Mouse (Mus musculus): ENCODE results near the gene Slc4a8.
"Not testable (repeated sequence)": the region's sequence is repeated elsewhere in the genome, so short reads cannot be mapped to it uniquely, and the experiment has no call there.

The Slc4a8 gene

DNA sequence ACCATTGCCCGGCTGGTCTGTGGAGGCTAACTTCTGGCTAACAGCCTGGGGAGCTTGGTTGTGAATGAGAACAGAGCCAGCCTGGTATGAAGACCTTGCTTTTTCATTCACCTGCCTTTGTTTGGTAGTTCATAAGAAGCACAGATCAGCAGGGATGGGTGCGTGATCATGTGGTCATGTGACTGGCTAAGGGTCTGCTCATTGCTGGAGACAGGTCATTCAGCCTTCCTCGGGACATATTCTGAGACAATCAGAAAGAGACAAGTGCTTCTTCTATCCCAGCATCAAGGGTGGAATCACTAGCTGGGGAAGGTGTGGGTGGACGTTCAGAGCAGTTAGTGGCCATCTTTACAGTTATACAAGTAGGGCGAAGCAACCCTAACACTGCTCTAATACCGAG is 22.1 kb upstream of the Slc4a8 start:
- DNase-seq (ENCODE audit: low read depth in 1 of 2, low spot score in 2 of 2), result no peak

DNA sequence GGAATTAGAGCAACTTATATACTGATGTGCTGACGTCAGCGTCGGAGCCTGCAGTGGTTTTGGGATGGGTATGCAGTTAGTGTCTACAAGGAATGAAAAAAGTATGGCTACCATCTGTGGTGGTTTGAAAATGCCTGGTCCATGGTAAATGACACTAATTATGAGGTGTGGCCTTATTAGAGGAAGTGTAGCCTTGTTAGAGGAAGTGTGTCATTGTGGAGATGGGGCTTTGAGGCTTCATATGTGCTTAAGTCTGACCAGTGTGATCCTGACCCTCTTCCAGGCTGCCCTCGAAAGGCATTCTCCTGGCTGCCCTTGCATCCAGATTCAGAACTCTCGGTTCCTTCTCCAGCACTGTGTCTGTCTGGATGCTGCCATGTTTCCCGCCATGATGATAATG is 18.3 kb upstream of the Slc4a8 start:
- no peak for DNase-seq (ENCODE audit: low read depth in 1 of 2, low spot score in 2 of 2)

DNA sequence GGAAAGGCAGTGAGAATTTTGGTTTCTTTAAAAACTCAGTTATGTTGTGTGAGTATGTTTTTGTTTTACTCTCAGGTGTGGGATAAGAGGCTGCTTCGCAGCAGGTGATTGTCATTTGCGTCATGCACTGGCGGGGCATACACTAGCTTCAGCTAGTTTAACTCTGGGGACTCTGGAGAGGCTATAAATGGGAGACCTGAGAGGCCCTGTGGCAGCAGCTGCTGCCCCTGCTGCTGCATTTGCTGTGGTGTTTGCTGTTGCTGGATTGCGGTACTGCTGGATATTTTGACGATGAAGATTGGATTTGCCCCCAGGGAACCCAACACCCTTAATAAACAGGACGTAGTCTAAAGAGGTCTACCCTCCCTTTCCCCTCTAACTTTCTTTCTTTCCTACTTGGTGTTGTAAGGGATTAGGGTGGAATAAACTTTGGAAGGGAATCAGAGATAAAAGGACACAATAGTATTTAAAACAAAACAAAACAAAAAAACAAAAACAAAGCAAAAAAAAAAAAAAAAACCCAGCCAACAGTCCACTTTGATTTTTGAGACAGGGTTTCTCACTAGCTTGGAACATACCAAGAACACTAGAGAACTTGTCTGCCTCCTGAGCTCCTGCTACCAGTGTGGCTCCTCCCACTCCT is 14.9 kb upstream of the Slc4a8 start:
- no peak for DNase-seq (ENCODE audit: low read depth in 1 of 2, low spot score in 2 of 2)

DNA sequence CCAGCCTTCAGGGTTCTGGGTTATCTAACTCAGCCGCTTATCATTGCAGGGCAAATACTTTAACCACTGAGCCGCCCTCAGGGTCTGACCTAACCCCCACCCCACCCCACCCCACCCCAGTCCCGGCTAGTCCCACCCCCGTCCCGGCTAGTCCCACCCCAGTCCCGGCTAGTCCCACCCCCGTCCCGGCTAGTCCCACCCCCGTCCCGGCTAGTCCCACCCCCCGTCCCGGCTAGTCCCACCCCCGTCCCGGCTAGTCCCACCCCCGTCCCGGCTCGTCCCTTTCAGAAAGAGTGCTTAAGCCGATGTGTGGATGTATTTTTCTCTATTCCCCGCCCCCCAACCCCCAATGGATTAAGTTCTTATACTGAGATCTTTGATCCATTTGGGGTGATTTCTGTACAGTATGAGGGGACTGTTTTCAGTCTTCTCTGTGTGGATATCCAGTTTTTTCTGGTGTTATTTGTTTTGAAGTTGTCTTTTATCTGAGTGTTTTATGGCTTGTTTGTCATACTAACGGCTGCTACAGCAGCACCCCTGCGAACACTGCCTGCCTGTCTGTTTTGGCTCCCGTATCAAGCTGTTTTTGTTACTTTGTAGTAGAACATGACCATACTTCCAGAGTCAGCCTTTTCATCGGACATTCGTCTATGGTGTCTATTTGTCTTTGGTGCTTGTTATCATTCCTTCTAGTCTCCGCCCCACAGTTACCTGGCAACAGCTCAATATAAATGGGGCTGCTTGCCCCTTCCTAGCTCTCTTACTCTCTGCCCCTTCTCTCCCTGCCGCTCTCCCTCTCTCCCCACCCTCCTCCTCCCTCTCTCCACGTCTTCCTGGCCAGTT is 14.2 kb upstream of the Slc4a8 start:
- no peak for DNase-seq (ENCODE audit: low read depth in 1 of 2, low spot score in 2 of 2)

DNA sequence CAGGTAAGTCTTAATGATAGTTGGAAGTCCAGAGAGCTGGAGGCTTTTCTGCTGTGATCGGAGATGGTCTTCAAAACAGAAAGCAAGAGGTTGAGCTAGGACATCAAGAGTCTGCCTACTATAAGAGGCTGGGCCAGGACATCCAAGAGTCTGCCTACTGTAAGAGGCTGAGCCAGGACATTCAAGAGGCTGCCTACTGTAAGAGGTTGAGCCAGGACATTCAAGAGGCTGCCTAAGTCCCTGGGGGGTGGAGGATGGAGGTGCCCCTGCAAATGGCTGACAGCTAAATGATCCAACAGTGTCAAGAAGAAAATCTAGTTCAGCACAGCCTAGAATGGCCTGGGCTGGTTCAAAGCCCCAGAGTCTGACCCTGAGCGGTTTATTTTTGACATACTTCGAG is 13.0 kb upstream of the Slc4a8 start:
- no peak for DNase-seq (ENCODE audit: low read depth in 1 of 2, low spot score in 2 of 2)

DNA sequence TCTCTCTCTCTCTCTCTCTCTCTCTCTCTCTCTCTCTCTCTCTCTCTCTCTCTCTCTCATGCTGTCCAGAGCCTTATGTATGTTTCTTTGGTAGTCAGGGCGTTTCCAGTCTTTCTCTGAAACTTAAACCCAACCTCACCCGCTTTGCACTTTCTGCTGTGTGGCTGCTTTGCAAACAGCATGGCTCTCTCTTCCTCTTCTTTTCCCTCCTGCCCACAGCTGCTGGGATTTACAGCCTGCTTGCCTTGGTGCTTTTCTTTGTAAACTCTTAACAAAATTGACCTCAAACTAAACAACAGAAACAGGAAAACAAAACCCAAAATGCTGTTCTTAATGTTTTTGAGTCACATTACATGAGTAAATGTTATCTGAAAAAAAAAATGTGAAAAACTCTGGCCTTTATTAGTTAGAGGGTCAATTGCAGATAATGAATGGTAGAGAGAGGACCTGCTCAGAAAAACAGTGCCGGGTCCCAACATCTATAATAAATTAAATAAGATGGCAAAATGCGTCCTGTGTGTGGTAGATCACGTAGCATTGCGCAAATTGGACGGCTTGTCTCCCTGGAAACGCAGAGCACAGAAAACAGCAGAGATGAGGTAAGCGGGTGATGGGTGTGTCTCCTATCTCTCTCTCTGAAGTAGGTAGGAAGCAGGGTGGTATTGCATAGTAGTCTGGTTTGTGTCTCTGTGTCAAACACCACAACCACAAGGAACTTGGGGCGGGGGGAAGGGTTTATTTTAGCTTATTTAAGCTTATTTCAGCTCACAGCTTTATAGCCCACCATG is 11.6 kb upstream of the Slc4a8 start:
- DNase-seq (ENCODE audit: low read depth in 1 of 2, low spot score in 2 of 2), result peak; percentile 48 to 80

DNA sequence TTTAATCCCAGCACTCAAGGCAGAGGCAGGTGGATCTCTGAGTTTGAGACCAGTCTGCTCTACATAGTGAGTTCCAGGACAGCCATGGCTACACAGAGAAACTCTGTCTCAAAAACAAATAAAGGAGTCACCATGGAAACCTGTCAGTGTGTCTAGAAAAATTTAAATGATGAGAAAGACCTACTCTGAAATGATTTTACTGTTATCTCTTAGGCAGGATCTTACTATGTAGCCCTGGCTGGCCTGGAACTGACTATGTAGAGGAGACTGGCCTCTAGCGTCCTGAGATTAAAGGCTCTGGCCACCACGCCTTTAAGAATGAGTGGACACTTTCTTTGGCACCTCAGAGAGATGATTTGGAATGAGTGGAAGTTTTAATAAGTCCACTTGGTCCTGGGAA is 9.1 kb upstream of the Slc4a8 start:
- DNase-seq (ENCODE audit: low read depth in 1 of 2, low spot score in 2 of 2), result no peak

DNA sequence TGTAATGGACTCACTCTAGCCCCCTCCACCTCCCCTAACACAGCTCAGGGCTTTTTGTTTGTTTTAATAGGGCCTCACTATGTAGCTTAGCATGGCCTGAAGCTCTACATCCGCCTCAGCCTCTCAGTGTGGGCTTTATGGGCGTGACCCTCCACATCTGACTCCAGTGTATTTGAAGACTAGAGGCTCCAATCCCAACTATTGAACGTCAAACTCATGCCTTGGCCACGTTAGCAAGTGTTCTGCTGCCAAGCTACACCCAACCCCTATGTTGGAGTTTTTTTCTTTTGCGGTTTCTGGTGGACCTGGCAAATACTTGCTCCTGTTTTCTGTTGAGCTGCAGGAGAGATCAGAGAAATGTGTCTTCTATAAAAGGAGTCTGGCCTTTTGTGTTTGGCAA is 8.5 kb upstream of the Slc4a8 start:
- DNase-seq (ENCODE audit: low read depth in 1 of 2, low spot score in 2 of 2), result no peak

DNA sequence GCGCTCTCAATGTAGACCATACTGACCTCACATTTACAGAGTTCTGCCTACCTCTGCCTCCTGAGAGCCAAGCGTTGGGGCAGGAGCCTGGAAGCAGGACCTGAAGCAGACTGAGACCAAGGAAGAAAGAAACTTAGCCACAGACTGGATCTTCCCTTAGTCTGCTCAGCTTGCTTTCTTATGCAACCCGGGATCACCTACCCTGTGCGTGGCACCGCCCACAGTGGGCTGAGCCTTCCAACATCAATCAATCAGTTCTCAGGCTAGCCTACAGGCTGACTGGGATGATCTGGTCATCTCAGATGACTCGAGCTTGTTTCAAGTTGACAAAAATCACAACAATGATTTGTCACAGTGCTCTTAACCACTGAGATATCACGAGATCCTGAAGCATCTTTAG is 7.5 kb upstream of the Slc4a8 start:
- no peak for DNase-seq (ENCODE audit: low read depth in 1 of 2, low spot score in 2 of 2)

DNA sequence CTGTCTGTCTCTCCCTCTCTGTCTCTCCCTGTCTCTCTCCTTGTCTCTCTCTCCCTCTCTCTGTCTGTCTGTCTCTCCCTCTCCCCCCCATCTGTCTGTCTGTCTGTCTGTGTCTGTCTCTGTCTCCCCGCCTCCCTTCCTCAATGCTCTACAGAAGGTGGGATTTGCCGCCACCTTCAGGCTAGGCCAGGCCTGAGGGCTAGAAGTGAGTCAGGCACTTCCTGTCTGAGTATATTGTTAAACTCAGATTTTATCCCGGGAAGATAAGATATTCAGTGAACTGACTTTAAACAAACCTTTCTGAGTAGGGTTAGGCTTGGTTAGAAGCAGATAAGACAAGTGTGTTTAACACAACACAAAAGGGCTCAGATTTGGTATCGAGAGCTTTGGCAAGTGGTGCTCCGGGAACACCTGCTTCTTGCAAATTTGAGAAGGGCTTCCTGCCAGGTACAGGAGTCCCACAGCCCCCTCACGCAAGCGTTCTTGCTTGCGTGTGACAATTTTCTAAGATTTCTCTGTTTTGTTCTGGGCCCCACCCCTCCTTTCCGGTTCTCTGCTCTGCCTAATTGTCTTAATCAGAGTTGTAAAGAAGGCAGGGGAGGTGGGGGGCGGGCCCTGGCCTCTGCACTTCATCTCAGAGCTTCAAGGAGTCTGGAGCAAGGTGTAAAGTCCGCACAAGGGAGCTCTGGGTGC is 6.6 kb upstream of the Slc4a8 start:
- no peak for DNase-seq (ENCODE audit: low read depth in 1 of 2, low spot score in 2 of 2)

DNA sequence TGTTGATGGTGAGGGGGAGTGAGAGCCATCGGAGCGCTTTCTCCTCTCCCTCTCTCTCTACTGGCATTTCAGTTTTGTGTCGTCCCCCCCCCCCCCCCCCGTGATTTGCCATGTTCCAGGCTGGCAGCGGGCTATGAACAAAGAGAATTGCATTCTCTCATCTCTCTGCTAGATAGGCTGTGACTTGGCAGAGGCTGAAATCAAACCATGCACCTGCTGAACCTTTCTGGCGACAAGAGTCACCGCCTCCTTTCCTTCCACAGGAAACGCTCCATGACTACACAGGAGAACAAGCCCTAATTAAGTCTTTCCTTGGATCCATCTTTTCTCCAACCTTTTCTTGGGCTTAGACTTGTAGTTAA is 6.1 kb upstream of the Slc4a8 start:
- no peak for DNase-seq (ENCODE audit: low read depth in 1 of 2, low spot score in 2 of 2)

DNA sequence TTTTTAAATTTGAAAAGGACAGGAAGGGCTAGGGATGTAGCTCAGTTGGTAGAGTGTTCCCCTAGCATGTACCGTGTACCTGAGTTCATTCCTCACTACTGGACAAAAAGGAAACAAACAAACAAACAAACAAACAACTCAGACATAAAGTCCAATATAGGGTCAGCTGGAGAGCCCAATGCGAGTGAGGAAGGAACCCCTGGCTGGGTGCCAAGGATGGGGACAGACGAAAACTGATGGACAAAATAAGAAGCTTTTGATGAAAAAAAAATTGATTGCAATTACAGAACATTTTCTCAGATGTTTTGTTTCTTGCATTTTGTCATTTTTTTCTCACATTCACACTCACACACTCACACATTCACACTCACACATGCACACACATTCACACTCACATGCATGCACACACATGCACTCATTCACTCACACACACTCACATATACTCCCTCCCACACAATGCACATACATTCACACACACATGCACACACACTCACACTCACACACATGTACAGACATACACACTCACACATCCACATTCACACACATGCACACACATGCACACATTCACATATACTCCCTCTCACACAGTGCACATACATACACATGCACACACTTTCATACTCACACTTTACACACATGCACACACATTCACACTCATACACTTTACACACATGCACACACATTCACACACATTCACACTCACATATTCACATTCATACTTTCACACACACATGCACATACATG is 5.5 kb upstream of the Slc4a8 start:
- no peak for DNase-seq (ENCODE audit: low read depth in 1 of 2, low spot score in 2 of 2)

DNA sequence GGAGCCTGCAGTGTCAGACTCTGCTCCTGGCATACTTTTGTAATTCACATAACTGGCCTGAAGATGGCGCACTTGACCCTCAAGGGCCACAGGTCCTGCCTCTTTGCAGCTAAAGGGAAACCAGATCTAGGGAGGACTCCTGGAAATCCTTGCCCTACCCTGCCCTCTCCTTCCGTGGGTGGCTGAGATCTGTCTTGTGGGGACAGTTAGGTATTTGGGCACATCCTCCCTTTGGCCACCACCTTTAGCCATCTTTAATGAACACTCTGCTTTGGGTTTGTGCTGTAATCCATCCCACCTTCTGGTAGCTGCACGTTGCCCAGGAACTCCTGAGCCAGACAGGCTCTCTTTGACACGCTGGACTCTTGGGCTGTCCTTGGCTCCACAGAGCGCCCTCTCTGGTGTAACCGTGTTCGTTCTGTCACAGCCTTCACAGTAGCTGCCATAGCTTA is 4.0 kb upstream of the Slc4a8 start:
- peak in 1 of 2 experiments; percentile 26 for DNase-seq (ENCODE audit: low read depth in 1 of 2, low spot score in 2 of 2)

DNA sequence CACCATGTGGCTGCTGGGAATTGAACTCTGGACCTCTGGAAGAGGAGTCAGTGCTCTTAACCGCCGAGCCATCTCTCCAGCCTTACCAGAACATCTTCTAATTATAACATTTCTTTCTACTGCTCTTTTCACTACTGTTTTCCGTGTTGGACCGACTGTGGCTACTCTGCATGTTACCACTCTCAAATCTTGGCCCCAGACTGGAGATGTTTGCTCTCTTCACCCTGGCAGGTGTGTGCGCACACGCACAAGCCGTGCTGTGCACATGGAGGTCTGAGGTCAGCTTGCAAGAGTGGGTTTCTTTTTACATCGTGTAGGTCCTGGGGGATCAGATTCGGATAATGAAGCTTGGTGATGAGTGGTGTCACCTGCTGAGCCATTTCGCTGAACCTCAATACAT is 2.3 kb upstream of the Slc4a8 start:
- no peak for DNase-seq (ENCODE audit: low read depth in 1 of 2, low spot score in 2 of 2)

DNA sequence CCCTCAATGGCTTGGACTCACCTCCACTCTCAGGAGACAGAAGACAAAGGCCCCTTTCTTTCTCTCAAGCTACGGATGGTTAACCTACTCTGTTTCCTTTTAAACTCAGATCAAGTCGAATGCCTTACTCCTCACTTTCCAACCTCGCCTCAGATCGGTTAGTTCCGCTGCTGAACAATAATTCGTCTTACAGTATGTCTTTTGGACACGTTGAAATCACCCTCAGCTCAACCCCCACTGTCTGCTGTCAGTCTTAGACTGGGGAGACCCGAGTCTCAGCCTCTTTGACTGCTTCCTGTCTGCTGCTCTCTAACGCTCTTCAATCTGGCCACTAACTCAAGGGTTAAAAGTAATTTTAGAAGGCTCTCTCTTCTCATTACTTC is 520 bp upstream of the Slc4a8 start:
- no peak for DNase-seq (ENCODE audit: low read depth in 1 of 2, low spot score in 2 of 2)

DNA sequence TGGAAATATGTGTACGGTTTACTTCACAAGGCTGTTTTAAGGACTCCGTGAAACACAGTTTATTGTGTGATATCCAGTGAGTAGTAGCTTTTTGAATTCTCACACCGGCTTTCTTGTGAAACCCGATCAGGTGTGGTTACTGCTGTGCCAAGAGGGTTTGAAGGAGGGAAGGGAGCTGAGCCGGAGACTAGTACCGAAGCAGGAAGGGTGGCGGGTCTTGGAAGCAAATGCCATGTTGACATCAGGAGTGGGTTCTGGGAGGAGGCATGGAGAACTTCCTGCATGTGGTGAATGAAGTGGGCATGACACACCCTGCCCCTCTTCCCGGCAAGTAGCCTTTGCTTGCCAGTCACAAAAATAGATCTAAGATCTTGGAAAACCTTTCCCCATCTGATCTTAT is 1.1 kb downstream of the Slc4a8 start:
- no peak for DNase-seq (ENCODE audit: low read depth in 1 of 2, low spot score in 2 of 2)

DNA sequence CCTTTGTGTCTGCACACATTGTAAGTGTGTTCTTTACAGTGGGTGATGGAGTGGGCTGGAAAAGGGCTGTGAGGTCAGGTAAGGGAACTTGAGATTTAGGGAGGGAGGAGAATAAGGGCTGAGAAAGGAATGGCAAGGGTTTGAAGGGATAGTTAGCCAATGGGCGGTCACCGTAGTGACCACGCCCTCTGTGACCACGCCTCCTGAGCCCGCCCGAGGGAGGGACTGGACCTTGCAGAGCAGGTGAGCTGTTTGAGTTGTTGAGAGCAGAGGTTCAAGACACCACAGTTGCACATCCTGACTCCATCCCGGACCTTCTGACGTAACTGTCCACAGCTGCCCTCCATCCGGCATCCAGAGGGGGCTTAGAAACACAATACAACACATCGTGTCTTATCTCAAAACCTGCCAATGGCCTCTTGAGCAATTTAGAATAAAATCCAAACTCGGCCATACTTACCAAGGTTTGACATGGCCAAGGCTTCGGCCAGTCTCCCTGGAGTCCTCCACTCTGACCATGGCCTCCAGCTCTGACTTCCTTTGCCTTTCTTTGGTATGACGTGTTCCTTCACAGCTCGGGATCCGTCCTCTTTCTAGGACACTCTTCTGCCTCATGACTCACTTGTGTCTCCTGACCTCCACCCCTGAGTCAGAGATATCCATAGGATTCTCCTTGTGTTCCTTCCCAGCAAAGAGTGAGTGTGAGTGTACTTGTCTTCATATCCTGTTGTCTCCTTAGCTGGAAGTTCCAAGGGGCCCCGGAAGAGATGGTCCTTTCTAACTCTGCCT is 2.8 kb downstream of the Slc4a8 start:
- DNase-seq (ENCODE audit: low read depth in 1 of 2, low spot score in 2 of 2), result no peak

DNA sequence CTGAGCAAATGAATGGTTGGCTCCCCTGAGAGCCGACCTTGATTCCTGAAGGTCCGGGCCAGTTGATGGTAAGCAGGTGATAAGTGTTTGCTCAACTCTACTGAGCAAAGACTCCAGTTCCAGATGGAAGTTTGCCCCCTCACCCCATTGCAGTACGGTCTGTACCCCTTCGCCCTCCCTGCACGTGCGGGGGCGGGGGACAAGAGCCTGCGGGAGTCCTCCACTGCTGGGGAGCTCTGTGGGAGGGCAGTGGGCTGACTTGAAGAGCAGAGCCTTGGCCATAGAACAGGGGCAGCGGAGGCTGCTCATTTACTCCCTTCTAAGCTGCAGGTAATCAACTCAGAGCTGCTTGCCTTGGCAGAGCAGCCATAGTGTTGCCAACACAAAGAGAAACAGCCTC is 5.3 kb downstream of the Slc4a8 start:
- DNase-seq (ENCODE audit: low read depth in 1 of 2, low spot score in 2 of 2), result no peak

DNA sequence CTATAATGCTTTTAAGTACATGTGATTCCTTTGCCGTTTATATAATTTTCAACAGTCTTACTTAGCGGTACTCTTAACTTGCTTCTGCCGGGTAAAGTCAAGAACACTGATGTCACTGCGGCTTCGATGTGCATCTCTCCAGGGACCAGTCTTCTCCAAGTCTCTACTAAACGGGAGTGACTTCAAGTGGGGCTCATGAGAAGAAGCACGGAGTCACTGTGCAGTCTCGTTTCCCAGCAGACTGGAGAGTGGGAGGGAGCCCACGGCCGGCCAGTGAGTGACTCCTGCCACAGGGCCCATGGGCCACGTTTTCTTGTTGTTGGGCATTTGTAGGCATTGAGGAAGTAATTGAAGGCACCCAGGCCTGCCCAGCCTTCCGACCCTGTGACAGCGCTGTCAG is 6.3 kb downstream of the Slc4a8 start:
- DNase-seq (ENCODE audit: low read depth in 1 of 2, low spot score in 2 of 2), result no peak

DNA sequence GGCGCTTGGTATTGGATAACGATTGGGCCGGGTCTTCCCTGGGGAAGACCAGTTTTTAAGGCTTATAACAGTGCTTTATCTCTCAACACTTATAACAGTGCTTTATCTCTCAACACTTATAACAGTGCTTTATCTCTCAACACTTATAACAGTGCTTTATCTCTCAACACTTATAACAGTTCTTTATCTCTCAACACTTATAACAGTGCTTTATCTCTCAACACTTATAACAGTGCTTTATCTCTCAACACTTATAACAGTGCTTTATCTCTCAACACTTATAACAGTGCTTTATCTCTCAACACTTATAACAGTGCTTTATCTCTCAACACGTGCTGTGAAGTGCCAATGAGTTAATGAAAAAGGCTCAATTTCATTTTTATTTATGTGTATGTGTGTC is 7.5 kb downstream of the Slc4a8 start:
- not testable (repeated sequence) for DNase-seq (ENCODE audit: low read depth in 1 of 2, low spot score in 2 of 2)
